Mouse (Mus musculus): ENCODE results near the gene Slc41a2. TPM values are rescaled to one million over a fixed set of nuclear protein-coding genes. Genes with fewer than 3 reads are reported as not detected.

Slc41a2 gene
- total and polyA plus RNA-seq, 2 experiments from 2014 or later = 0.45 to 5.6 TPM

DNA sequence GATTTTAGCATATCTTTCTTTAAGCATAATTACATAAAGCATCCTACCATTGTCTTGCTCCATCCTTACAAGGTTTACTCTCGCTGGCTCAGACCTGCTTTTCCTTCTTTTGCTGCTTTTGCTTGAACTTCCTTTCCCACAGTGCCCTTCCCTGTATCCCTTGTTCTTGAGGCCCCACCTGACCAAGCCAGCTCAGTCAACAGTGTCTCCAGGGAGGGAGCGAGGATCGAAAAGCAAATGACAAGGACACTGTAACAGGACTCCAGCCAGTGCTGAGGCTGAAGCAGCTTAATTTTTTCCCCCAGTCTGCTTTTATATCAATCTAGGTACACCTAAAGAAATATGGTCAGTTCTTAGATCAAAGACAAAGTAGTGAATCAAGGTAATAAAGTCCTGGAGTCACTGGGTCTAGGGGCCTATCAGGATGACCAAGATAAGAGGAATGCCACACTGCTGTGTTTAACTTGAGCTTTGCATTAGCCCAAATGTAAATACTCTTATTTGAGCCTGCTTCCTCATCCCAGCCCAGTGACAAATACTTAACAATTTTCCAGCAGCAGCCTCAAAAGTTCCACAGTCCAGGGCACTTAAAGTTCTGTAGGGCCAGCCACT is 36.5 kb upstream of the Slc41a2 start:
- no peak for DNase-seq (ENCODE audit: low spot score)
- no peak overlapping the region for H3K27ac ChIP-seq (ENCODE audit: low read depth)
- peaks cover 32% of the 10 kb centered on the region for H3K36me3 ChIP-seq (replicated peaks; ENCODE audit: control insufficient read depth, insufficient read depth, low read length)
- no peak overlapping the region for H3K9ac ChIP-seq (replicated peaks; ENCODE audit: low read depth, low read length)
- H3K4me2 ChIP-seq (ENCODE audit: low read depth, low read length) = no peak overlapping the region
- H3K9me3 ChIP-seq (replicated peaks; ENCODE audit: control insufficient read depth, low read length) = no peaks in the 10 kb centered on the region
- no peak overlapping the region for H3K4me3 ChIP-seq (ENCODE audit: low read depth, low read length)
- 90% methylated on average over 3 of the region's 3 CpGs for WGBS
- TF ChIP-seq CTCF (IDR thresholded peaks at IDR 0.05; ENCODE audit: low read depth) (no peak), EP300 (IDR thresholded peaks at IDR 0.05; ENCODE audit: low read depth) (no peak)
- no peaks in the 10 kb centered on the region for H3K27me3 ChIP-seq (ENCODE audit: control insufficient read depth, insufficient read depth, low read length)
- peaks cover 11% of the 10 kb centered on the region for H3K4me1 ChIP-seq (ENCODE audit: control insufficient read depth, insufficient read depth)
- ATAC-seq (ENCODE audit: insufficient read depth, low read depth) = no peak

DNA sequence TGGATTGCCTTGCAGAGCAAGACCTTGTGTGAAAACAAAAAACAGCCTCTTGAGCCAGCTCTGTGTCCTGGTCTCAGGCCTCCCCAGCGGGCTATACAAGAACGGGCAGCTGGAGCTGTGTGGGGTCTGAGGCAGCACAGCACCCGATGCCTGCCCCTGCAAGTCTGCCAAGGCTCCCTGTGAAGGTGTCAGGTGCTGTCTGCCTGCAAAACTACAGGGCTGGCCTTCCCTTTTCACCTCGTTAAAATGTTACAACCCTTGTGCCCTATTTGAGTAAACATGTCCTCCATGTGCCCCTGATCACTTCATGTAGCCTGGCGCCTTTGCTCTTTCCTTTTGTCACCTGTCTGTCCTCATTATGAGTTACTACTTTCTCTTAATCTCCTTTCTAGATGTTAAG is 31.2 kb upstream of the Slc41a2 start:
- Histone ChIP-seq H3K27me3 (ENCODE audit: control insufficient read depth, insufficient read depth, low read length) (no peaks in the 10 kb centered on the region), H3K36me3 (replicated peaks; ENCODE audit: control insufficient read depth, insufficient read depth, low read length) (peaks cover 68% of the 10 kb centered on the region), H3K4me2 (ENCODE audit: low read depth, low read length) (no peak overlapping the region), H3K4me3 (ENCODE audit: low read depth, low read length) (no peak overlapping the region), H3K9me3 (replicated peaks; ENCODE audit: control insufficient read depth, low read length) (no peaks in the 10 kb centered on the region), H3K27ac (ENCODE audit: low read depth) (no peak overlapping the region), H3K9ac (replicated peaks; ENCODE audit: low read depth, low read length) (no peak overlapping the region), H3K4me1 (ENCODE audit: control insufficient read depth, insufficient read depth) (no peaks in the 10 kb centered on the region)
- TF ChIP-seq CTCF (IDR thresholded peaks at IDR 0.05; ENCODE audit: low read depth) (no peak), EP300 (IDR thresholded peaks at IDR 0.05; ENCODE audit: low read depth) (no peak)
- DNase-seq (ENCODE audit: low spot score) (no peak), ATAC-seq (ENCODE audit: insufficient read depth, low read depth) (no peak)
- 77% methylated on average over 5 of the region's 5 CpGs for WGBS

DNA sequence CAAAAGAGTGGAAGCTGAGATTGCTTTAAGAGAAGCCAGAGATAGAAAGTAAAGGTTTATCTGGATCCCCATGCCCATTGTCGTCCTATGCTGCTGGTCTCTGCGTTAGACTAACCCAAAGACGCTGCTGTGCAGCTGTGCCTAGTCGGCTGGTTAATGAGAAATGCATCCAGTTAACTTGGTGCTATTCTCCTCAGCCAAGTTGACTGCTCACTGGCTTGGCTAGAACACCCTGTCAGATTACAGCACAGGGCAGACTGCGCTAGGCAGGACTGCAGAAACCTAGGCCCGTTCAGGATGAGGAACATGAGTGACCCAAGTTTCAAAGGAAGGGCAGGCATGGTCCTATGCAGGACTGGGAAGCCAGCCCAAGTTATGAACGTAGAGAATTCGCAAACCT is 25.8 kb upstream of the Slc41a2 start:
- Histone ChIP-seq H3K36me3 (replicated peaks; ENCODE audit: control insufficient read depth, insufficient read depth, low read length) (peaks cover 56% of the 10 kb centered on the region), H3K9me3 (replicated peaks; ENCODE audit: control insufficient read depth, low read length) (no peaks in the 10 kb centered on the region), H3K27ac (ENCODE audit: low read depth) (no peak overlapping the region), H3K4me2 (ENCODE audit: low read depth, low read length) (no peak overlapping the region), H3K9ac (replicated peaks; ENCODE audit: low read depth, low read length) (no peak overlapping the region), H3K4me3 (ENCODE audit: low read depth, low read length) (no peak overlapping the region), H3K27me3 (ENCODE audit: control insufficient read depth, insufficient read depth, low read length) (no peaks in the 10 kb centered on the region), H3K4me1 (ENCODE audit: control insufficient read depth, insufficient read depth) (peaks cover 13% of the 10 kb centered on the region)
- TF ChIP-seq CTCF (IDR thresholded peaks at IDR 0.05; ENCODE audit: low read depth) (no peak), EP300 (IDR thresholded peaks at IDR 0.05; ENCODE audit: low read depth) (no peak)
- WGBS = 91% methylated on average over 8 of the region's 8 CpGs
- no peak for ATAC-seq (ENCODE audit: insufficient read depth, low read depth)
- no peak for DNase-seq (ENCODE audit: low spot score)

DNA sequence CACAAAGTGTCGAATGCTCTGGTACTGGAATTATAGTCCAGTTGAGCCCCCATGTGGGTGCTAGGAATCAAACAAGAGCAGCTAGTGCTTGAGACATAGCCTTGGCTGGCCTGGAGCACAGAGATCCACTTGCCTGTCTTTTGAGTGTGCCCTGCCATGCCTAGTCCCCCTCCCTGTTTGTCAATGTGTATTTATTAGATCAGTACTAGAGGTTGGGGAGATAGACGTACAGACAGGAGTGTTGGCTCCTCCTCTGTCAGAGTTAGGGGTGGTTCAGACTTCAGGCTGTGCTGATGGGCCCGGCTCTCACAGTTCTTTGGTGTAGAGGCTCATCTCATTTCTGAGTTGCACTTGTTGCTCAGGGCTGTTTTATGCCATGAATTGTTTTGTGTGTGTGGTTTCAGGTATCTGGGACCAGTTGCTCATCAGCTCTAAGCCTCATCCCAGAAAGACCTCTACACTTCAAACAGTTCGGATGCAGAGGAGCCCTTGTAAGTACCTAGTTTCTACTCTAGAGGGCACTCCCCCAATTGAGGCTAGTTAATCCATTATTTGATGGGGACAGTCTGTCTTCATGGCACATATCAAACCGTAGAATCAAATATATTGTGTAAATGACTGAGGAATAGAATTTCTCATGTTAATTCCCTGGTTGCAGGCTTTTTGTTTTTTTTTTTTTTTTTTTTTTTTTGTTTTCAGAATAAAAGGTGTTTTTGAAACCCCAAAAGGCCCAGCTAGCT is 24.1 kb upstream of the Slc41a2 start:
- WGBS = 52% methylated on average over 5 of the region's 5 CpGs
- no peak overlapping the region for H3K4me3 ChIP-seq (ENCODE audit: low read depth, low read length)
- H3K9me3 ChIP-seq (replicated peaks; ENCODE audit: control insufficient read depth, low read length) = no peaks in the 10 kb centered on the region
- TF ChIP-seq CTCF (IDR thresholded peaks at IDR 0.05; ENCODE audit: low read depth) (peak; percentile 50), EP300 (IDR thresholded peaks at IDR 0.05; ENCODE audit: low read depth) (no peak)
- H3K27me3 ChIP-seq (ENCODE audit: control insufficient read depth, insufficient read depth, low read length) = no peaks in the 10 kb centered on the region
- ATAC-seq (ENCODE audit: insufficient read depth, low read depth) (no peak), DNase-seq (ENCODE audit: low spot score) (no peak)
- no peak overlapping the region for H3K9ac ChIP-seq (replicated peaks; ENCODE audit: low read depth, low read length)
- H3K4me2 ChIP-seq (ENCODE audit: low read depth, low read length) = no peak overlapping the region
- no peak overlapping the region for H3K27ac ChIP-seq (ENCODE audit: low read depth)
- H3K36me3 ChIP-seq (replicated peaks; ENCODE audit: control insufficient read depth, insufficient read depth, low read length) = peaks cover 41% of the 10 kb centered on the region
- peaks cover 13% of the 10 kb centered on the region for H3K4me1 ChIP-seq (ENCODE audit: control insufficient read depth, insufficient read depth)

DNA sequence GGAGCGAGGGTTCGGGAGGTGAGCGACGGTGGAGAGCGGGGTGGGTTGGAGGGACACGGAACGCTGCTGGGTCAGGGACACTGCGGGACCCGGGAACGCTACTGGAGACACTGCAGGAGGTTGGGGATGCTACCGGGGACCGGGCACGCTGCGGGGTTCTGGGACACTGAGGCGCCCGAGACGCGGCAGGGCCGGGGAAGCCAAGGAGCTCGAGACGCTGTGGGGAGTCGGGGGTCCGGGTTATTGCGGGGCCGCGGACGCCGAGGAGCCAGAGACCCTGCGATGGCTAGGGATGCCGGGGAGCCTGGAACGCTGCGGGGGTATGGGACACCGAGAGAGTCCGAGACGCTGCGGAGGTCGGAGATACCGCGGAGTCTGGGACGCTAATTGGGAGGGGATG is 22.7 kb upstream of the Slc41a2 start:
- DNase-seq (ENCODE audit: low spot score) = no peak
- TF ChIP-seq EP300 (IDR thresholded peaks at IDR 0.05; ENCODE audit: low read depth) (no peak), CTCF (IDR thresholded peaks at IDR 0.05; ENCODE audit: low read depth) (no peak)
- Histone ChIP-seq H3K4me1 (ENCODE audit: control insufficient read depth, insufficient read depth) (peaks cover 13% of the 10 kb centered on the region), H3K27ac (ENCODE audit: low read depth) (peak overlapping the region; percentile 73), H3K4me2 (ENCODE audit: low read depth, low read length) (peak overlapping the region; percentile 99), H3K36me3 (replicated peaks; ENCODE audit: control insufficient read depth, insufficient read depth, low read length) (peaks cover 26% of the 10 kb centered on the region), H3K9me3 (replicated peaks; ENCODE audit: control insufficient read depth, low read length) (no peaks in the 10 kb centered on the region), H3K9ac (replicated peaks; ENCODE audit: low read depth, low read length) (peak overlapping the region; percentile 81), H3K4me3 (ENCODE audit: low read depth, low read length) (peak overlapping the region; percentile 87), H3K27me3 (ENCODE audit: control insufficient read depth, insufficient read depth, low read length) (no peaks in the 10 kb centered on the region)
- peak; percentile 63; the same call in 1 of the 2 replicates for ATAC-seq (ENCODE audit: insufficient read depth, low read depth)
- WGBS = under 1% methylated on average over 39 of the region's 40 CpGs
